Mouse (Mus musculus) forebrain, embryonic 15.5 days (tissue): ENCODE results near the gene Utf1. TPM values are rescaled to one million over a fixed set of nuclear protein-coding genes. Genes with fewer than 3 reads are reported as not detected.

Experiments
- ATAC-seq: fragments of 200-750 bp; cut with Nextera tagmentation; replicated peaks from 2 replicates; pipeline ENCODE4 v1.8.0; 2017; ENCODE audit warnings: mild to moderate bottlenecking, moderate TSS enrichment, moderate library complexity
- H3K27ac ChIP-seq: fragments of 300-500 bp; sonication (generic); replicated peaks from 2 replicates; pipeline ENCODE4 v1.5.1; 2015; ENCODE audit warnings: mild to moderate bottlenecking, inconsistent platforms
- H3K27me3 ChIP-seq: fragments of 300-500 bp; sonication (generic); 2 replicates; pipeline ENCODE4 v1.6.1; 2015; ENCODE audit warnings: inconsistent platforms
- H3K36me3 ChIP-seq: fragments of 300-500 bp; sonication (generic); 2 replicates; pipeline ENCODE4 v1.6.1; 2015; ENCODE audit warnings: mild to moderate bottlenecking, inconsistent platforms
- H3K4me1 ChIP-seq: fragments of 300-500 bp; sonication (generic); 2 replicates; pipeline ENCODE4 v1.6.1; 2015; ENCODE audit warnings: inconsistent platforms
- H3K4me2 ChIP-seq: fragments of 300-500 bp; sonication (generic); replicated peaks from 2 replicates; pipeline ENCODE4 v1.6.1; 2015; ENCODE audit warnings: mild to moderate bottlenecking, inconsistent platforms
- H3K4me3 ChIP-seq: fragments of 300-500 bp; sonication (generic); 2 replicates; pipeline ENCODE4 v1.5.1; 2015; ENCODE audit warnings: mild to moderate bottlenecking, inconsistent platforms
- H3K9ac ChIP-seq: fragments of 300-500 bp; sonication (generic); replicated peaks from 2 replicates; pipeline ENCODE4 v1.6.1; 2015; ENCODE audit warnings: mild to moderate bottlenecking, inconsistent platforms
- H3K9me3 ChIP-seq: fragments of 300-500 bp; sonication (generic); 2 replicates; pipeline ENCODE4 v1.6.1; 2016; ENCODE audit warnings: inconsistent platforms
- WGBS: fragments of 180-500 bp; shearing (Covaris S2); methylation state at CpG from one replicate; pipeline ENCODE4 v1.1.7; 2015; ENCODE audit warnings: mixed read lengths; 5-methylcytosine and 5-hydroxymethylcytosine counted together
- polyA plus RNA-seq: library from polyadenylated mRNA; unstranded; fragments of >200 nt; fragmentation: Nextera tagmentation; extraction: Ambion mirVana; gene quantifications from 2 replicates; pipeline ENCODE4 v1.2.1, GENCODE M21; 2015

Utf1 gene
- polyA plus RNA-seq, 1 experiment from 2014 or later: not detected

GRCm38 (mm10) chr7:139963814-139964213, 20.2 kb downstream of the Utf1 start:
- no peak for ATAC-seq
- no peaks in the 10 kb centered on the region for H3K9me3 ChIP-seq
- no peak overlapping the region for H3K9ac ChIP-seq
- no peak overlapping the region for H3K27ac ChIP-seq
- 60% methylated on average over 4 of the region's 4 CpGs for WGBS
- H3K36me3 ChIP-seq: no peaks in the 10 kb centered on the region
- H3K4me1 ChIP-seq: no peaks in the 10 kb centered on the region
- no peak overlapping the region for H3K4me3 ChIP-seq
- 0 out of 2 replicates have a peak, but pooled peaks cover 7% of the 10 kb centered on the region for H3K27me3 ChIP-seq
- no peak overlapping the region for H3K4me2 ChIP-seq

- Histone ChIP-seq H3K9me3 (no peaks in the 10 kb centered on the region), H3K36me3 (no peaks in the 10 kb centered on the region), H3K9ac (no peak overlapping the region), H3K4me1 (no peaks in the 10 kb centered on the region), H3K27ac (no peak overlapping the region), H3K4me2 (no peak overlapping the region), H3K27me3 (0 out of 2 replicates have a peak, but pooled peaks cover 7% of the 10 kb centered on the region), H3K4me3 (no peak overlapping the region)
- 11% methylated on average over 4 of the region's 4 CpGs for WGBS
- no peak for ATAC-seq
Measured at GRCm38 (mm10) chr7:139967175-139967574, 23.6 kb downstream of the Utf1 start.

DNA sequence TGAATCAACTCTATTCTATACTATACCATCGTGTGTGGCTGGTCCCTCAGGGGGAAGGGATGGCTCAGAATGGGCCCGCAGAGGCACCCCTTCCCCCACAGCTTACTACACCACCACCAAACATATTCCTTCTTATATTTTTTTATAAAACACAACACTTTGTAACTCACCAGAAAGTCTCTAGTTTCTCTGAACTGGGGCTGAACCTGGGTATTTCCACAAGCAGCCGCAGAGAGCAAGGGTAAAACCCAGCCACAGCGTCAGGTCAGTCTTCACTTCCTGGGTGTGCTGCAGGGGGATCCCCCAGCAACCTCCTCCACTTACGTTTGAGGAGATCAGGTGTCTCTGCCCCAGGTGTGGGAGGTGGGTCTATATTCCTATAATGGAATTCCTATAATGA, 24.8 kb downstream of the Utf1 start:
- no peak for ATAC-seq
- H3K27ac ChIP-seq: no peak overlapping the region
- 58% methylated on average over 5 of the region's 5 CpGs for whole genome bisulfite sequencing
- H3K4me1 ChIP-seq: no peaks in the 10 kb centered on the region
- H3K9ac ChIP-seq: no peak overlapping the region
- H3K27me3 ChIP-seq: 0 out of 2 replicates have a peak, but pooled peaks cover 7% of the 10 kb centered on the region
- no peak overlapping the region for H3K4me3 ChIP-seq
- no peaks in the 10 kb centered on the region for H3K9me3 ChIP-seq
- no peak overlapping the region for H3K4me2 ChIP-seq
- no peaks in the 10 kb centered on the region for H3K36me3 ChIP-seq

GRCm38 (mm10) chr7:139969348-139970130, 25.9 kb downstream of the Utf1 start:
- Histone ChIP-seq H3K4me2 (no peak overlapping the region), H3K27me3 (0 out of 2 replicates have a peak, but pooled peaks cover 7% of the 10 kb centered on the region), H3K36me3 (no peaks in the 10 kb centered on the region), H3K9ac (no peak overlapping the region), H3K9me3 (no peaks in the 10 kb centered on the region), H3K4me1 (no peaks in the 10 kb centered on the region), H3K4me3 (no peak overlapping the region), H3K27ac (no peak overlapping the region)
- peak; percentile 62; the same call in 1 of the 2 replicates for ATAC-seq
- 41% methylated on average over 10 of the region's 10 CpGs for WGBS

DNA sequence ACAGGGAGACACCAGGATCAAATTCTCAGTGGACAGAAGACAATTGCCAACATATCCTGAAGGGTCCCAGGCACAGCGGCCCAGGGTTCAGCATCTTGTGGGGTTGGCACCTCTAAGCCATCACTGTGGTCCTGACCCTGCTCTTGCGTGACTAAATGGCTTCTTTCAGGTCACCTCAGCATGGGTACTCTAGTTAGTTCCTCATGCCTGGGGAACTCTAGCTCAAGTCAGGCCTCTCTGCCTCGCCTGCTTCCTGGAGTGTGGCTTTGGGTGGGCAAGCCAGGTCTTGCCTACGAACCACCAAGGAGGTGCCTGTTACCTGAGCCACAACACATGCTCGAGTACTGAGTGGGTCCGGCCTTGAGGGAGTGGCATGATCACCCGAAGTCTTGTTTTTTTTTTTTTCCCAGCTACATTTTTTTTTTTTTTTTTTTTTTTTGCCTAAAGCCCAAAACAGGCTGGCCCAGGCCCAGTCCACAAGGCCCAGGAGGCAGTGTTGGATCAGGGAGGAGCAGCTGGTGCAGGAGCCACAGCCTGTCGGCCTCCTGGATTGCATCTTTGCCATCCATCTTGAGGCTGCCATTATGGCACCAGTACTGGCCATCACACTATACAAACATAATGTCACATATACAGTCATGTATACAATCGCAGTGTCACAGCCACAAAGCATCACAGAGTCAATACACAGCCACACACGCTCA, 26.8 kb downstream of the Utf1 start:
- Histone ChIP-seq H3K27ac (no peak overlapping the region), H3K4me1 (no peaks in the 10 kb centered on the region), H3K4me2 (no peak overlapping the region), H3K9me3 (no peaks in the 10 kb centered on the region), H3K4me3 (no peak overlapping the region), H3K36me3 (no peaks in the 10 kb centered on the region), H3K9ac (no peak overlapping the region), H3K27me3 (0 out of 2 replicates have a peak, but pooled peaks cover 7% of the 10 kb centered on the region)
- no peak for ATAC-seq
- 87% methylated on average over 10 of the region's 10 CpGs for WGBS

DNA sequence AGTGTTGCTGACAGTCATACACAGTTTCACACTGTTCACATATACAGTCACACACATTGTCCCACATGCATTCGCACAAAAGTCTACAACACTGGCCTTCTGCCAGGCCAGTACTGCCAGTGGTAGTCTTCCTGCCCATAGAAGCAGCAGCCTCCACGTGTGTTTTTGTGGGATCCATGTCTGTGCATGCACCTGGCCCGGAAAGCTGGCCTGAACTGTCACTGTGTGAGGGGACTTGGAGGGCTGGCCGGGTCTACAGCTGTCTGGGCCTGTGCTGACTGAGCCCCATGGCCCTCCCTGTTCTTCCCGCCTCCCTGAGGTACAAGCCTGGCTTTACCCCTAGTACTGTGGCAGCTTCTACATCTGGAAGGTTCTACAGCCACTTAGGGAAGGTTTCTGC, 27.4 kb downstream of the Utf1 start:
- Histone ChIP-seq H3K27me3 (0 out of 2 replicates have a peak, but pooled peaks cover 7% of the 10 kb centered on the region), H3K9ac (no peak overlapping the region), H3K27ac (no peak overlapping the region), H3K9me3 (no peaks in the 10 kb centered on the region), H3K4me3 (no peak overlapping the region), H3K36me3 (no peaks in the 10 kb centered on the region), H3K4me1 (no peaks in the 10 kb centered on the region), H3K4me2 (no peak overlapping the region)
- 69% methylated on average over 5 of the region's 5 CpGs for whole genome bisulfite sequencing
- ATAC-seq: no peak

GRCm38 (mm10) chr7:139971436-139971835, 27.8 kb downstream of the Utf1 start:
- Histone ChIP-seq H3K27ac (no peak overlapping the region), H3K9ac (no peak overlapping the region), H3K4me1 (no peaks in the 10 kb centered on the region), H3K9me3 (no peaks in the 10 kb centered on the region), H3K4me2 (no peak overlapping the region), H3K27me3 (0 out of 2 replicates have a peak, but pooled peaks cover 7% of the 10 kb centered on the region), H3K4me3 (no peak overlapping the region), H3K36me3 (no peaks in the 10 kb centered on the region)
- ATAC-seq: no peak
- whole genome bisulfite sequencing: 73% methylated on average over 6 of the region's 6 CpGs

- peaks cover under 1% of the 10 kb centered on the region; the same call in 1 of the 2 replicates for H3K4me1 ChIP-seq
- no peak overlapping the region for H3K27ac ChIP-seq
- no peak overlapping the region for H3K9ac ChIP-seq
- H3K27me3 ChIP-seq: 0 out of 2 replicates have a peak, but pooled peaks cover 7% of the 10 kb centered on the region
- H3K9me3 ChIP-seq: no peaks in the 10 kb centered on the region
- H3K36me3 ChIP-seq: no peaks in the 10 kb centered on the region
- no peak overlapping the region for H3K4me2 ChIP-seq
- no peak for ATAC-seq
- no peak overlapping the region for H3K4me3 ChIP-seq
Measured at GRCm38 (mm10) chr7:139972923-139973331, 29.3 kb downstream of the Utf1 start.

GRCm38 (mm10) chr7:139974307-139974706, 30.7 kb downstream of the Utf1 start:
- Histone ChIP-seq H3K4me2 (no peak overlapping the region), H3K36me3 (no peaks in the 10 kb centered on the region), H3K27me3 (0 out of 2 replicates have a peak, but pooled peaks cover 3% of the 10 kb centered on the region), H3K27ac (no peak overlapping the region), H3K4me1 (peaks cover 11% of the 10 kb centered on the region), H3K9ac (no peak overlapping the region), H3K4me3 (no peak overlapping the region), H3K9me3 (no peaks in the 10 kb centered on the region)
- ATAC-seq: no peak
- WGBS: 90% methylated on average over 10 of the region's 10 CpGs

DNA sequence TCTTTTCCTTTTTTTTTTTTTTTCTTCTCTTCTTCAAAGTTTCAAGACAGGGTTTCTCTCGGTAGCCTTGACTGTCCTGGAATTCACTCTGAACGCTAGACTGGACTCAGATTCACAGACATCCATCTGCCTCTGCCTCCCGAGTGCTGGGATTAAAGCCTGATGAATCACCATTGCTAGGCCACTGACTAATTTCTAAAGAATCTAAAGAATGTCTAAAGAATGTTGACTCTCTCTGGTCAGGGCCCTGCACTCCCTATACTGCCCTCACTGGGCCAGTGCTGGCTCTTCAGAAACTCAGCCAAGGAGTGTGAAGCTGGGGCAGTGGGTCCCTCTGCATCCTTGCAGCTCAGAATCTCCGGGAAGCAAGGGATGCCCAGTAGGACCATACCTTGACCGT, 31.9 kb downstream of the Utf1 start:
- Histone ChIP-seq H3K9ac (no peak overlapping the region), H3K36me3 (no peaks in the 10 kb centered on the region), H3K4me2 (no peak overlapping the region), H3K9me3 (no peaks in the 10 kb centered on the region), H3K27ac (no peak overlapping the region), H3K27me3 (0 out of 2 replicates have a peak, but pooled peaks cover 3% of the 10 kb centered on the region), H3K4me3 (no peak overlapping the region), H3K4me1 (peaks cover 12% of the 10 kb centered on the region)
- 47% methylated on average over 5 of the region's 5 CpGs for whole genome bisulfite sequencing
- ATAC-seq: no peak

DNA sequence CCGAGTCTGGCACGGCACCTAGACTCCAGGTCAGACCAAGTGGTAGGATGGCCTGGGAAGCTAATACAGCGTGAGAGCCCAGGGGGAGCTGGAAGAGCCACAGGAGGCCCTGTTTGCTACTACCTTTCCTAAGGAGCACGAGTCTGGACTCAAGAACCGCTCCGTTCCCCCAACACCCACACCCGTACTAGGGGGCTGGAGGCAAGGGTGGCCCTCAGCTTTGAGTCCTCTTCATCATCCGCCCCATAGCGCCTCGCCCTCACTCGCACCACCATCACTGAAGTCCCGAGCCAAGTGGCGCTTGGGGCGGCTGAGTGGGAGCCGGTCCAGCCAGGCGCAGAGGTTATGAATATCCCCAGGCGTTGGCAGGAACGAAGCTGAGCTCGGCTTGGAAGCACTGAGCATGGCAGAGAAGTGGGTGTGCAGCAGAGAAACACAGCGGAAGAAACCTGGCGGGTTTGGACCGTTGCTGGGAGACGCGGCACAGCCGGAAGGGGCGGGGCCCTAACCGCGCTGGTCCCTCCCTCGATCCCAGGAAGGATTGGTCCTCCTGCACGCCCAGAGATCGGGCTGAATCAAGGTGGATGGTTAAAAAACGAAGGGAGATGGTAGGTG, 34.8 kb downstream of the Utf1 start, which contains the start of gene 6430531B16Rik:
Gene 6430531B16Rik, minus strand, starts transcription at position 478 of the 615 bp plus-strand sequence.
- 0 out of 2 replicates have a peak, but pooled peaks cover 3% of the 10 kb centered on the region for H3K27me3 ChIP-seq
- H3K4me3 ChIP-seq: peak within 1 kb of the TSS; percentile 67
- ATAC-seq: peak; percentile 97
- 4% methylated on average over 32 of the region's 32 CpGs for WGBS
- H3K4me1 ChIP-seq: peaks cover 12% of the 10 kb centered on the region
- H3K9me3 ChIP-seq: no peaks in the 10 kb centered on the region
- peak within 1 kb of the TSS; percentile 70 for H3K27ac ChIP-seq
- H3K4me2 ChIP-seq: peak within 1 kb of the TSS; percentile 91
- peak within 1 kb of the TSS; percentile 66 for H3K9ac ChIP-seq
- no peaks in the 10 kb centered on the region for H3K36me3 ChIP-seq
